Mouse (Mus musculus): ENCODE results near the gene Pam. TPM values are rescaled to one million over a fixed set of nuclear protein-coding genes. Genes with fewer than 3 reads are reported as not detected.

The Pam gene
- total RNA-seq (2023) = 1.1 to 1.9 TPM (median 1.5 TPM) in 4 replicates

GRCm38 (mm10) chr1:98095246-98095990 lies at the start of gene Pam:
Pam (minus strand) TSS chr1:98095646.

GRCm38 (mm10) chr1:97769904-97770753 lies 325.3 kb downstream of the Pam start, which contains the start of the genes Gin1 and Ppip5k2:
Gin1 (plus strand) TSS chr1:97770172.
Ppip5k2 (minus strand) TSS chr1:97770411.

